Mouse (Mus musculus) midbrain, embryonic 14.5 days (tissue): Measurements from ENCODE around the gene Tmem175. TPM values are rescaled to one million over a fixed set of nuclear protein-coding genes. Genes with fewer than 3 reads are reported as not detected.

Experiments used
- ATAC-seq: fragments of 200-750 bp; cut with Nextera tagmentation; 2 replicates; pipeline ENCODE4 v1.8.0; 2017; ENCODE audit warnings: moderate number of reproducible peaks, moderate library complexity; ENCODE audit not compliant: low FRiP score, low TSS enrichment
- DNase-seq: peaks from one replicate; pipeline ENCODE4 v3.0.0-alpha.2; 2015
- H3K27ac ChIP-seq: fragments of 300-500 bp; sonication (generic); replicated peaks from 2 replicates; pipeline ENCODE4 v1.5.1; 2014; ENCODE audit warnings: mild to moderate bottlenecking, low read depth, low read length, moderate library complexity
- H3K27me3 ChIP-seq: fragments of 300-500 bp; sonication (generic); 2 replicates; pipeline ENCODE4 v1.6.1; 2014; ENCODE audit warnings: low read length, control low read depth, mixed read lengths; ENCODE audit not compliant: control insufficient read depth, insufficient read depth
- H3K36me3 ChIP-seq: fragments of 300-500 bp; sonication (generic); 2 replicates; pipeline ENCODE4 v1.6.1; 2014; ENCODE audit warnings: low read length, control low read depth; ENCODE audit not compliant: control insufficient read depth, insufficient read depth
- H3K4me1 ChIP-seq: fragments of 300-500 bp; sonication (generic); 2 replicates; pipeline ENCODE4 v1.6.1; 2014; ENCODE audit warnings: mild to moderate bottlenecking, antibody characterized with exemption, low read length, control low read depth; ENCODE audit not compliant: control insufficient read depth, insufficient read depth
- H3K4me2 ChIP-seq: fragments of 300-500 bp; sonication (generic); 2 replicates; pipeline ENCODE4 v1.6.1; 2014; ENCODE audit warnings: mild to moderate bottlenecking, low read length, moderate library complexity
- H3K4me3 ChIP-seq: fragments of 300-500 bp; sonication (generic); replicated peaks from 2 replicates; pipeline ENCODE4 v1.5.1; 2014; ENCODE audit warnings: low read depth, low read length
- H3K9ac ChIP-seq: fragments of 300-500 bp; sonication (generic); replicated peaks from 2 replicates; pipeline ENCODE4 v1.6.1; 2014; ENCODE audit warnings: mild to moderate bottlenecking, low read length, moderate library complexity
- H3K9me3 ChIP-seq: fragments of 300-500 bp; sonication (generic); 2 replicates; pipeline ENCODE4 v1.6.1; 2016; ENCODE audit warnings: low read length, control low read depth, mixed read lengths; ENCODE audit not compliant: control insufficient read depth
- WGBS: fragments of 180-500 bp; shearing (Covaris S2); extraction: QIAGEN DNeasy Blood & Tissue Kit; methylation state at CpG from one replicate; pipeline ENCODE4 v1.1.7; 2014; 5-methylcytosine and 5-hydroxymethylcytosine counted together
- polyA plus RNA-seq: library from polyadenylated mRNA; unstranded; fragments of >200 nt; fragmentation: Nextera tagmentation; extraction: Ambion mirVana; gene quantifications from 2 replicates; pipeline ENCODE4 v1.2.1, GENCODE M21; 2014

Tmem175 gene
- polyA plus RNA-seq, 1 experiment from 2014 or later = 25.7 TPM

DNA sequence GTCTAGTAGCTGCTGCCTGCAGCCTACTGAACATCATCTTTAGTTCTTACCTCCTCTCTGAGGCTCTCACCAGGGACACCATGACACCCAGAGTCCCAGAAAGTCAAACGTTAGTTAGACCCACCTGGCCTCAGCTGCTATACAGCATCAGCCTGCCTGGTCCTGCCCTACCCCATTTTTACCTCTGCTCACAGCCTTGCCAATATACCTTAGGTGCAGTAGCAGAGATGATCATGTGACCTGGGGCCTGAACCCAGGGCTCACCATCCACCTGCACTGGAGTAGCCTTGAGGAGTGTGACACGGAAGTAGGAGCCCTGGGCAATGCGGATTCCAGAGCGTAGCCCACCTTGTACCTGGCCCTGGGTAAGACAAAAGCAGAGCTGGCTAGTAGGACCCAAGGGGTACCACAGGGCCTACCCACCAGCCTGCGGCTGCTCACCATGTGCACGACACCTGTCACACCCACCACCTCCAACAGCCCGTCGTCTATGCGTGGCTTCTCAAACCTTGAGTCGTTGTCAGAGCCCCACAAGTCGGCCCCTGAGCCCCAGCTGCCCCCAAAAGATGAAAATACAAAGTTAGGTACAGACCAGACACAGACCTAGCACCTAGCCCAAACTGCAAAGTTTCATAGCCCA lies 19.5 kb downstream of the Tmem175 start:
- no peak for ATAC-seq
- Histone ChIP-seq H3K4me2 (no peak overlapping the region), H3K36me3 (peaks cover 92% of the 10 kb centered on the region), H3K27ac (no peak overlapping the region), H3K9me3 (no peaks in the 10 kb centered on the region), H3K4me1 (no peaks in the 10 kb centered on the region), H3K4me3 (no peak overlapping the region), H3K27me3 (no peaks in the 10 kb centered on the region), H3K9ac (no peak overlapping the region)
- WGBS = 95% methylated on average over 11 of the region's 11 CpGs
- DNase-seq = no peak

DNA sequence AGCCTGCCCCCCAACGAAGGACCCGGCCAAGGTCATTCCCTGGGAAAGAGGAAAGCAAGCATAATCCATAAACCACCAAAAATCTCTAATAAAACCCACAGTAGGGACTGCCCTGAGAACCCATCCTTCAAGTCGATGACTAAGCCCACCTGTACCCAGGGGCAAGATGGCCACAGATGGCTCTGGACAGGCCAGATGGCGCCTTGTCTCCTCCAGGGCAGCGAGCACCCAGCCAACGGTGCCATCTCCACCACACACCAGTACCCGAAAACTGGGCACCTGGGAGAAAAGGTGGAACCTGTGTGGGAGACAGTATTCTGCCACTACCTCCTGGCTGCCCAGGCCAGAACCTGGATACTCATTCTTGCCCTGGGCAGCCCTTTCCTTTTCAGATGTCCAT lies 20.8 kb downstream of the Tmem175 start:
- Histone ChIP-seq H3K4me3 (no peak overlapping the region), H3K36me3 (peaks cover 93% of the 10 kb centered on the region)
- WGBS = 91% methylated on average over 7 of the region's 7 CpGs

DNA sequence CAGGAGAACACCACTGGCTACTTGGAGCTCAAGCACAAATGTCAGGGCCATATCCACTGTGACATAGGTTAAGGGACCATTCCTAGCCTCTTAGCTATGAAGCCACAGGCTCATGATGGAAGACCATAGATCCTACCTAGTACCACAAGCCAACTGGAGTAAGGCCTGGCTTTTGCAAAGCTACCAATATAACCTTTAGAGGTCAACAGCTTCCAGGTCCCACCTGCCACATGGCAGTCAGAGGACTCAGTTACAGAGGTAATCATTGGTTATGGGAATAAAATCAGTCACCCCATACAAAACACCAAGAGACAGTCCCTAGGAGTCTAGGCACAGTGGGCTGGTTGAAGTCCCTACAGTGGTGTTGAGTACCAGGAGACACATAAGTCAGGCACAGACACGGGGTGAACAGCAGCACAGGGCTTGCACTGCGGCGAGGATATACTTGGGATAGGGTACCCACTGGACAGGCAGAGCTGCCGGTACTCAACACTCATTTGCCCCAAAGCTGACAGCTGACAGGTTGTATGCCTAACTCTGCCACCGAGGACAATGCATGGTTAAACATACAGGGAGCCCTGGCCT lies 21.7 kb downstream of the Tmem175 start:
- Histone ChIP-seq H3K36me3 (peaks cover 93% of the 10 kb centered on the region), H3K4me1 (no peaks in the 10 kb centered on the region), H3K27me3 (no peaks in the 10 kb centered on the region), H3K9ac (no peak overlapping the region), H3K9me3 (no peaks in the 10 kb centered on the region), H3K27ac (no peak overlapping the region), H3K4me2 (no peak overlapping the region), H3K4me3 (no peak overlapping the region)
- no peak for DNase-seq
- 86% methylated on average over 5 of the region's 5 CpGs for WGBS
- no peak for ATAC-seq

More for the DNA sequence above, 20.8 kb downstream of the Tmem175 start:
- no peak for DNase-seq
- no peak for ATAC-seq
- H3K9ac ChIP-seq = no peak overlapping the region
- no peak overlapping the region for H3K4me2 ChIP-seq
- no peaks in the 10 kb centered on the region for H3K4me1 ChIP-seq
- H3K9me3 ChIP-seq = no peaks in the 10 kb centered on the region
- no peak overlapping the region for H3K27ac ChIP-seq
- no peaks in the 10 kb centered on the region for H3K27me3 ChIP-seq

DNA sequence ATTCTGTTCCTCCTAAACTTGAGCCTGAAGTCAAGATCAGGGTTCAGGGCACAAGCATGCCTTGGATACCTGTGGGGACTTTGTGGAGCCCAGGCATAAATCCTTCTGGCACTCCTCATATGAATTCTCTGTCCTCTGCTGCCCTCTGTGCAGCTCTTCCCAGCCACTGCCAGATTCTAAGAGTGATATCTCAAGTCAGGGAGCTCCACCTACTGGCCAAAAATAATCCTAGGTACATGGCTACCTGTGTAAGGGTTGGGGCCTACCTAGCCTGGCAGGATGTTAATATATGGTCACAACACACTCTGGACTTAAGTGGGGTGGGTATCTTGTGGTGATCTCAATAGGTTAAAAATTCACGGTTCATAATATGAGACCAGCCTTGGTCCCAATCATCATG lies 22.3 kb downstream of the Tmem175 start:
- no peak overlapping the region for H3K4me2 ChIP-seq
- WGBS = 59% methylated on average over 1 of the region's 1 CpGs
- H3K36me3 ChIP-seq = peaks cover 96% of the 10 kb centered on the region
- DNase-seq (peak; percentile 86), ATAC-seq (no peak; the same call in 1 of the 2 replicates)
- no peak overlapping the region for H3K4me3 ChIP-seq
- H3K27me3 ChIP-seq = no peaks in the 10 kb centered on the region
- H3K9ac ChIP-seq = no peak overlapping the region
- no peak overlapping the region for H3K27ac ChIP-seq
- H3K4me1 ChIP-seq = no peaks in the 10 kb centered on the region
- no peaks in the 10 kb centered on the region for H3K9me3 ChIP-seq

DNA sequence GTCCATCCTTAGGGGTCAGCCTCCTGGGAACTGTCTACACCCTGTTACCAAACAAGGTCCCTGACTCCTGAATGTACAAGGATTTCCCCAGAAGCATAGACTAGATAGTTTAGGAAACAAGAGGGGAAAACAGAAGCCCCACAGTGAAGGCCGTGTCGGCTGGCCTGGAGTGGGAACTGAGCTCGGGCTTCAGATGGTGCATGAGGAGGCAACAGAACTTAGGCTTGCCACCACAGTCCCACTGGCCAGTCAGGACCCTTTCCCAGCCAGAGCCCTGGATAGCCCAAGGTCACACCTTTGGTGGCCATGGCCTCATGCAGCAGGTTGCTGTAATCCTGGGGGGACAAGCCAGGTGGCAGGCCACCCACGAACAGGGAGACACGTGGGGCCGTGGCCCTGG lies 23.8 kb downstream of the Tmem175 start:
- Histone ChIP-seq H3K9ac (no peak overlapping the region), H3K4me2 (no peak overlapping the region), H3K4me3 (no peak overlapping the region), H3K36me3 (peaks cover 95% of the 10 kb centered on the region), H3K27me3 (no peaks in the 10 kb centered on the region), H3K9me3 (no peaks in the 10 kb centered on the region), H3K4me1 (0 out of 2 replicates have a peak, but pooled peaks cover under 1% of the 10 kb centered on the region), H3K27ac (no peak overlapping the region)
- no peak for DNase-seq
- 89% methylated on average over 6 of the region's 6 CpGs for WGBS
- no peak for ATAC-seq

DNA sequence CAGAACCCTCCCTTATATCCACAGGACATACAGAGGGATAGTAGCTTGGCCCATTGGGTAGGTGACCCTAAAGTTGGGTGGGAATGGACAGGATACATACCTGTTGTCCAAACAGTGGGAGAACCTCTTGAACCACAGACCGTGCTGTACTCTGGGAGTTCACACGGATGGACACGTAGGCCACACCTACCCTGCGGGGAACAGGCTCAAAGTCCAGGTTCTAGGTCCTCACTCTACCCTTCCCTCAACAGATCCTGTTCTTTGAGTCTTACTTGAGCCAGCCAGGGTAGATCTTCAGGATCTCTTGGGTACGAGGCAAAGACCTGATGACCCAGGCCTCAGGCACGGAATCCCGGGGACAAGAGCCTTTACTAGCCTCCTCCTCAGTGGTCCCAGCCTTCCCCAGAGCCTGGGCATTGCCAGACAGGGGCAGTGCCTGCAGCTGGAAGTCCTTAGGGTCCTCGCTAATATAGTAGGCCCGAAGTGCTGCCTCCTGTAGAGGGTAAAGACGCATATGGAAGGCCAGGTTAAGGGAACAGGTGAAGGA lies 24.9 kb downstream of the Tmem175 start:
- 95% methylated on average over 10 of the region's 10 CpGs for WGBS

DNA sequence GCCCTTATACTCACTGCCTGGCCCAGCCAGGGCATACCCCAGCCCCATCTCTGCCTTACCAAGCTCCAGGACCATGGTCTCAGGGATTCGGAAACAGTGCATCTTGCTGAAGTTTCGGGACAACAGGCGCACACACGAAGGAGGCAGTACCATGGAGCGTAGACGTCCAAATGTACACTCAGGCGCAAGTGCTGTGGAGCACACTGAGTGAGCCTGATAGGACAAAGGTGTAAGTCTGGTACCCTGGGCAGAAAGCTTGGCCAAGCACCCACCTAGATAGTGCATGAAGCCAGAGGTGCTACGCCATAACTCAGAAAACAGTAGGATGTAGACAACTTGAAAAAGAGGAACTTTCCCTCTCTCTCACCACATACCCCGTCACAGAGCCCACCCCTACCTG lies 25.8 kb downstream of the Tmem175 start:
- Histone ChIP-seq H3K9me3 (no peaks in the 10 kb centered on the region), H3K4me1 (peaks cover 16% of the 10 kb centered on the region), H3K36me3 (peaks cover 74% of the 10 kb centered on the region), H3K9ac (no peak overlapping the region), H3K27ac (no peak overlapping the region), H3K4me3 (no peak overlapping the region), H3K4me2 (no peak overlapping the region), H3K27me3 (no peaks in the 10 kb centered on the region)
- 97% methylated on average over 9 of the region's 9 CpGs for WGBS
- no peak for ATAC-seq
- no peak for DNase-seq

More for the DNA sequence above, 24.9 kb downstream of the Tmem175 start:
- peaks cover 11% of the 10 kb centered on the region for H3K4me1 ChIP-seq
- H3K4me3 ChIP-seq = no peak overlapping the region
- no peak for ATAC-seq
- H3K9me3 ChIP-seq = no peaks in the 10 kb centered on the region
- H3K9ac ChIP-seq = no peak overlapping the region
- peaks cover 83% of the 10 kb centered on the region for H3K36me3 ChIP-seq
- DNase-seq = no peak
- no peak overlapping the region for H3K4me2 ChIP-seq
- no peak overlapping the region for H3K27ac ChIP-seq
- no peaks in the 10 kb centered on the region for H3K27me3 ChIP-seq

DNA sequence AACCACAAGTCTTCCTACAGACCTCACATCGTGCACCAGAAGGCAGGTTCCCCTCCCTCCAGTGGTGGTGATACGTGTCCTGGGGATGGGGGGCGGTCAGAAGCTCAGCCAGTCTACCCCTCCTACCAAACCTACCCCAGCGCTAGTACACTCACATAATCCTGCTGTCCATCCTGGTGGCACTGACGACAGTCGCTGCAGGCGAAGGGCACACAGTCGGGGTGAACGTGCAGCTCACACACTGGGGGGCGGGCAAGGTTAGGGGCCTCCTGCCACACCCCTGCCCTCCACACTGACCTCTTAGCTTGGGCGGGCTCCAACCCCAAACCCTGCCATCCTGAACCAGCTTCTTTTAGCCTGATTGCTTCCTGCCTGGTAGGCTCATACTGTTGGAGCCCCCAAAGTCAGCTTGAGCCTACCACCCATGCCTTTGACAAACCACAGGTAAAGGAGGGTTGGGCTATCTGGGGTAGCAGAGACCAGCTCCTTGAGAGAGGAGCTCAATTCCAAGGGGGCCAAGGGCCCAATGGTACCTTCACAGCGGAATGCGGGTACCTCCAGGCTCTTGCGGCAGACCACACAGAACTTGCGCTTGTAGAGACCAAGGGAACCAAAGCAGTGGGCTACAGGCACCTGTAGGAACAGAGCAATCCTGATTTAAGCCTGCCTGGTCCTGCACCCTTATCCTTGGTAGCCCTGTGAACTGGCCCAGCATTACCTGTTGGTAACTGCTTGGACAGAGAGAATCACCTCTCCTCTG lies 26.5 kb downstream of the Tmem175 start:
- 93% methylated on average over 15 of the region's 15 CpGs for WGBS
- no peak for DNase-seq
- Histone ChIP-seq H3K9ac (no peak overlapping the region), H3K27ac (no peak overlapping the region), H3K9me3 (no peaks in the 10 kb centered on the region), H3K4me3 (no peak overlapping the region), H3K4me2 (no peak overlapping the region), H3K36me3 (peaks cover 68% of the 10 kb centered on the region), H3K27me3 (no peaks in the 10 kb centered on the region), H3K4me1 (peaks cover 19% of the 10 kb centered on the region)
- no peak for ATAC-seq
